Mouse (Mus musculus): ENCODE data around the gene Cox15.
A peak's percentile ranks its signal among the peaks of the same experiment; 100 is the strongest.

The Cox15 gene

GRCm38 (mm10) chr19:43752489-43753225 lies at the start of gene Cox15, which contains the start of gene Cutc:
TSS of gene Cox15 (minus strand) at chr19:43753000.
TSS of gene Cutc (plus strand) at chr19:43752996.
- peak; percentile 88 for ATAC-seq (ENCODE audit: low TSS enrichment)

- ATAC-seq (ENCODE audit: low TSS enrichment), result no peak
Measured at GRCm38 (mm10) chr19:43801427-43802051, 48.7 kb upstream of the Cox15 start.

- ATAC-seq (ENCODE audit: low TSS enrichment), result no peak
Measured at GRCm38 (mm10) chr19:43797216-43797615, 44.4 kb upstream of the Cox15 start.

- ATAC-seq (ENCODE audit: low TSS enrichment), result no peak
Measured at GRCm38 (mm10) chr19:43795511-43795910, 42.7 kb upstream of the Cox15 start.

- ATAC-seq (ENCODE audit: low TSS enrichment), result no peak
Measured at GRCm38 (mm10) chr19:43793951-43794350, 41.2 kb upstream of the Cox15 start.

DNA sequence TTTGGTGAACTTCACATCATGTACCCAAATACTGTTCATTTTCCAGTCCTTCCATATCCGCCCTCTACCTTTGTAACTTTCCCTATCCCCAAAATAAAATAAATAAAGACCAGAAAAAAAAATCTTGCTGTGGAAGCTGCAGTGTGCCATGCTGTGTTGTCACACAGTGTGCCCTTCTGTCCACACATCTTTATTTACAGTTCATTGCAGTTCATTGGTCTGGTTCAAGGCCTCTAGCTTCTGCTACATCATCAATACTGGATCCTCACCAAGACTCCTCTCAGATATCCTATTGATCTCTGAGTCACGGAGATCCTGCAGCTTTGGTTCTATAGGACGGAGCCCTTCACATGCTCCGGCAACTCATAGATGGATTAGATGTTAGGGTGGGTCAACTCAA lies 39.7 kb upstream of the Cox15 start:
- no peak for ATAC-seq (ENCODE audit: low TSS enrichment)

GRCm38 (mm10) chr19:43789817-43790216 lies 37.0 kb upstream of the Cox15 start:
- no peak for ATAC-seq (ENCODE audit: low TSS enrichment)

- ATAC-seq (ENCODE audit: low TSS enrichment), result no peak
Measured at GRCm38 (mm10) chr19:43786249-43787026, 33.6 kb upstream of the Cox15 start.

DNA sequence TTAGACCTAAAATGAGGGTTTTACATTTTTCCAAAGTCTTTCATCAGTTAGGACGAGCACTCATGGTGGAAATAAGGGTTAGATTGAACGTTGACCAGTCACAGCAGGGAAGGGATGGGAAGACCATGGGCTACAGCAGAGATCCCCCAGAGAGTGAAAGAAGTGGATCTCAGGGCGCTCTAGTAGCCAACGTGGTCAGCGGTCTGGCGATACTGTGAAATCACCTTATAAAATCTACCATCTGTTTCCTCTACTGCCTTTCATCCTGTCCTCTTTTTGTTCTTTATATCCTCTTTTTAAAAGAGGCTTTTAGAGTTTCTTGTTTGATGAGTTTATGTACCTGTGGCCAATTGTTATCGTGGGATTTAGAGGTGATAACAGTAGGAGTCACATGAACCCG lies 32.0 kb upstream of the Cox15 start:
- ATAC-seq (ENCODE audit: low TSS enrichment), result no peak

DNA sequence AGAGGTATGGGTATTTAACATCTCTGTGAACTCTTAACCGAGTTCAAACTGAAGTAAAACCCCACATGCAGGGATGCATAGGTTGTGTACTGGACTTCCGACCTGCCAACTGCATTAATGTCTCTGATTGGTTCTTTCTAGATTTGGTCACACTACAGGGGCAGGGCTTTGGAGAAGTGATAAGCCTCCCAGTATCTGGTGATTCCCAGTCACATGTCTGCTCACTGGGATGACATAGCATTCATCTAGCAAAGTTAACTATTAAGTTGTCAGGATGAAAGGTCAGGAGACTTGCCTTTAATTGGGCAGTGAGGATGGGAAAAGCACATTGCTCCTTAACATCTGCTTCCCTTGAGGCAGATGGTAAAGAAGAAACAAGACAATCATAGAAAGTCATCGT lies 29.2 kb upstream of the Cox15 start, which contains the start of gene Abcc2:
Gene Abcc2 (plus strand): TSS at position 213 of the 400 bp plus-strand sequence.
- no peak for ATAC-seq (ENCODE audit: low TSS enrichment)

- ATAC-seq (ENCODE audit: low TSS enrichment), result no peak
Measured at GRCm38 (mm10) chr19:43780391-43780790, 27.6 kb upstream of the Cox15 start.

DNA sequence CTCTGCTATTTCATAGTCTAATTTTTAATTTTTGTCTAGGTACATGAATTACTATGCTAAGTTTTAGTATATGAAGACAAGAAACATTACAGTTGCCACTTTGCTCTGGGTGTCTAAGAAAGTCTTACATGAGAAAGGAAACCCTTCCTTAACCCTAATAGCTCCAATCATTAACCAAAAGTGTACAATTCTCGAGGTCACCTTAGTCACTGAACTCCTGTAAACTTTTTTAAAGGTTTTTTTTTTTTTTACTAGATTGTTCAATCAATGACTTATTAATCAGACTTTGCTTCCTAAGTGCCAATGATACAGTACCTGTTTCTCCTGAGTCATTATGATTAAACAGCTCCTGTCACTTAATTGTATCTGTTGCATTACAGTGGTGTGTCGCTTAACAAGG lies 24.5 kb upstream of the Cox15 start:
- no peak for ATAC-seq (ENCODE audit: low TSS enrichment)

GRCm38 (mm10) chr19:43776561-43776960 lies 23.8 kb upstream of the Cox15 start:
- no peak for ATAC-seq (ENCODE audit: low TSS enrichment)

DNA sequence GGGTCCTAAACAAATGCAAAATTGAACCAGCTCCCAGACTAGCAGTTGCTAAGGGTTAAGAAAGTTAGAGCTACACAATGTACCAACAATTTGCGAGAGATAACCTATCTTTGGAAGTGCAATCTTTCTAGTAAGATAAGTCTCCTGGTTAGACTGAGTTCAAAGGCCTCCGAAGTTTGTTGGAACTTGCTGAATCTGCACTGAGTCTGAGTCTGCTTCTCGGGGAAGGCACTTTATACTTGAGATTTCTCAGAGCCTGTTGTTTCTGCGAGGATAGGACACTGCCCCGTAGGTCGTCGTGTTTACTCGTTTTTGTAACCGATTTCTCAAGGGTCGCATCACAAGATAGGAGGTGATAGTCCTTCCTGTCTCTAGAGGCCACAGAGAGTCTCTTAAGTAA lies 22.6 kb upstream of the Cox15 start:
- ATAC-seq (ENCODE audit: low TSS enrichment), result no peak

GRCm38 (mm10) chr19:43772311-43772710 lies 19.5 kb upstream of the Cox15 start:
- ATAC-seq (ENCODE audit: low TSS enrichment), result no peak

GRCm38 (mm10) chr19:43771499-43771969 lies 18.7 kb upstream of the Cox15 start:
- no peak for ATAC-seq (ENCODE audit: low TSS enrichment)

DNA sequence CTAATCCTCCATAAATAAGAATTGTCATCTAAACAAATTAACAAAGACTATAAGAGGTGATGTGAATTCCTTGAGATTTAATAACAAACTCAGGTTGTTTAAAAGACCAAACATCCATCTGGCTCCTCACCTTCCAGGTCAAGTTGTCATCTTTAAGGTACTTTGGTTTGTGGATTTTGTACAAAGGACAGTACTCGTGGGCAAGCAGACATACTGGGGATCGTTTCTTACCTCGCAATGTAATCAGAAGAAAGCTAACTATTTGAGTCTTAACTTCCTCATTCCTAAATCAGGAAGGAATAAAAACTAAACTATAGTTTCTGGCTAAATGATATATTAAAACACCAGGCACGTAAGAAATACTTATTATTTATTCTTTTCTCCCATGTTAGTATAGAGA lies 17.8 kb upstream of the Cox15 start:
- no peak for ATAC-seq (ENCODE audit: low TSS enrichment)

DNA sequence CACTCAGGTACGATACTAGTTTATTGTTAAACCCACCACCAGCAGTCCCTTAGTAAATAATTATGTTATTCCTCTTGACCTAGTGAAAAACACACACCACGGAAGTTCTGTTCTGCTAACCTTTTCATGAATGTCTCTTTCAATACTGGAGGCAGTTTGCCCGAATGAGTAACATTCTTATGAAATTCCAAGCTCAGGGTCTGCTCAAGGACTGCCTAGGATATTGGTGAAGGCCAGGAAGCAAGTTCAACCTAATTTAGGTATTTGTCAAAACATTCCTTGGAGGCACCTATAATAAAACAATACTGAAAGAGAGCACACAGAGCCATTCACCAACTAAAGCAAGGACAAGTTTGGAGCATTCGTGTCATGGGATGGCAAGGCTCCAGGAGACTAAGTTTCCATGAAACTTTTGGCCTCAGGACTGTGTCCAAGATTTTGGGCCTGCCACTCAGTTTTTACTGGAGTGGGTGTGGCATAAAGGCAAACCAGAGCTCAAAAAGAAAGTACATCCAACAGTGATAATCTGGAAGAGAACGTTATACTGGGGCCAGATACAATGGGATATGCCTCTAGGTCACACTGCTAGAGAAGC lies 16.7 kb upstream of the Cox15 start:
- no peak for ATAC-seq (ENCODE audit: low TSS enrichment)

- ATAC-seq (ENCODE audit: low TSS enrichment), result no peak
Measured at GRCm38 (mm10) chr19:43767549-43768322, 14.9 kb upstream of the Cox15 start.

DNA sequence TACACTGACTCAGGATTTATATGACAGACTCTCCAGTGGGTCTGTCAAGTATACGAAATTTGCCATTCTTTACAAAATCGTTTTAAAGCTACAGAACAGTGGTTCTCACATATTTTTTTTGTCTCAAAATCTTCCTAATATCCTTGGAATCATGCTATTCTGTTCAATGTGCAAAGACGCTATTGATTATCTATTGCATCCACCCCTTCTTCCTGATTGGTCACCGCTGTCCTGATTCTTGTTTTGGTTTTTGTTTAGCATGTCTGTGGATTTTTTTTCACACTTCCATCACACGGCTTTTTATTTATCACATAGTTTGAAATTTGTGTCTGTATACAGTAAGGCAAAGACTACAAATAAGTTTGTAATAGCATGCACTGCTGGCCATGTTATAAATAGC lies 13.7 kb upstream of the Cox15 start:
- ATAC-seq (ENCODE audit: low TSS enrichment), result no peak

DNA sequence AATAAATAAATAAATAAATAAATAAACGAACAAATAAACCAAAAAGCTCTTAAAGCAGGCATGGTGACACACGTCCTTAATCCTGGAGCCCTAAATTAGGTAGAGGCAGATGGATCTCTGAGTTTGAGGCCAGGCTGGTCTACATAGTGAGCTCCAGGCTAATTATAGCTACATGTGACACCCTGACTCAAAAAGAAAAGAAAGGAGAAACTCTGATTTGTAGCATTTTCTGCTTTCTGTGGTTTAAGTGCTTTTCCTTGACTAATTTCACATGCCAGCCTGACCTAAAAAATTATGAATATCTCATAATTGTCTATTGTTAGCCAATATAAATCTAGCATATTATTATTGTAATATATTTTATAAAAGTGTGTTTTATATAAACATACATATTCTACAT lies 9.6 kb upstream of the Cox15 start:
- ATAC-seq (ENCODE audit: low TSS enrichment), result no peak
